Mouse (Mus musculus): ENCODE measurements at regions not wholly inside any gene's neighbourhood (a gene's known extent, or its start where the extent isn't known, plus 50 kb on each side); places are given as distances from the start of the nearest gene placed in this dataset.

DNA sequence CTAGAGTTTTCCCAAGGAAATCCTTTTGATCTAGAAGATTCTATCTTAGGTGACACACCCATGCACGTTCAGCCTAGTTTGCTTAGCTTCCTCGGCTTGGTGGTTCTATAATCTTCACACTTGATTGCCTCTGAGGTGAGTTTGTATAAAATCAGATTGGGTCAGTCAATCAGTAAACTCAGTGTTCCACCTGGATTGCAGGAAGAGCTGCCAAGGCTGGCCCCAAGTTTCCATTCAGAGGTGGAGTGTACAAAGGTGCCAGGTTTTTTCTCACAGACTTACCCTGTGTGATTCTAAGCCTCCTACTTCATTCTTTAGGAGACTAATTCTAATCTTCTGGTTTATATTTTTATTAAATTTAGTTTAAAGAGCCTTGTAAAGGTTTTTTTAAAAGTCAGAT is 95.6 kb upstream of the Zeb2 start:
- no peak for TF ChIP-seq CTCF (IDR thresholded peaks at IDR 0.05; ENCODE audit: extremely low read depth, insufficient read depth, insufficient read length, insufficient replicate concordance)
- TF ChIP-seq POLR2A (IDR thresholded peaks at IDR 0.05; ENCODE audit: low read depth, low read length), result no peak
